Mouse (Mus musculus): ENCODE data around the gene Cd200r4.
"Not testable (repeated sequence)": the region's sequence is repeated elsewhere in the genome, so short reads cannot be mapped to it uniquely, and the experiment has no call there.

The Cd200r4 gene

GRCm38 (mm10) chr16:44811544-44811943 lies at the start of gene Cd200r4:
TSS of gene Cd200r4 (plus strand) at chr16:44811733.
- DNase-seq = no peak

- DNase-seq = no peak
Measured at GRCm38 (mm10) chr16:44761811-44762210, 49.7 kb upstream of the Cd200r4 start.

- DNase-seq = no peak
Measured at GRCm38 (mm10) chr16:44765555-44766319, 45.8 kb upstream of the Cd200r4 start, which contains the start of gene Cd200r1. TSS of gene Cd200r1 (plus strand) at chr16:44765736.

GRCm38 (mm10) chr16:44766320-44766892 lies 45.1 kb upstream of the Cd200r4 start:
- no peak for DNase-seq

- no peak for DNase-seq
Measured at GRCm38 (mm10) chr16:44767506-44767905, 44.0 kb upstream of the Cd200r4 start.

GRCm38 (mm10) chr16:44767967-44768366 lies 43.6 kb upstream of the Cd200r4 start:
- no peak for DNase-seq

- DNase-seq = no peak
Measured at GRCm38 (mm10) chr16:44772577-44772976, 39.0 kb upstream of the Cd200r4 start.

GRCm38 (mm10) chr16:44773673-44774072 lies 37.9 kb upstream of the Cd200r4 start:
- no peak for DNase-seq

GRCm38 (mm10) chr16:44774201-44774600 lies 37.3 kb upstream of the Cd200r4 start:
- DNase-seq = no peak

GRCm38 (mm10) chr16:44778538-44779147 lies 32.9 kb upstream of the Cd200r4 start:
- peak; percentile 3 for DNase-seq

GRCm38 (mm10) chr16:44779494-44779893 lies 32.0 kb upstream of the Cd200r4 start:
- DNase-seq = no peak

GRCm38 (mm10) chr16:44780751-44781150 lies 30.8 kb upstream of the Cd200r4 start:
- no peak for DNase-seq

- no peak for DNase-seq
Measured at GRCm38 (mm10) chr16:44786934-44787333, 24.6 kb upstream of the Cd200r4 start.

- DNase-seq = no peak
Measured at GRCm38 (mm10) chr16:44794416-44794815, 17.1 kb upstream of the Cd200r4 start.

GRCm38 (mm10) chr16:44805976-44806375 lies 5.6 kb upstream of the Cd200r4 start:
- DNase-seq = no peak

GRCm38 (mm10) chr16:44810223-44810622 lies 1.3 kb upstream of the Cd200r4 start:
- not testable (repeated sequence) for DNase-seq

GRCm38 (mm10) chr16:44812468-44813065 lies 1.0 kb downstream of the Cd200r4 start:
- no peak for DNase-seq

GRCm38 (mm10) chr16:44818010-44818409 lies 6.5 kb downstream of the Cd200r4 start:
- DNase-seq = no peak

GRCm38 (mm10) chr16:44820545-44820944 lies 9.0 kb downstream of the Cd200r4 start:
- DNase-seq = no peak

- DNase-seq = no peak
Measured at GRCm38 (mm10) chr16:44832286-44832685, 20.8 kb downstream of the Cd200r4 start.

GRCm38 (mm10) chr16:44833189-44833588 lies 21.7 kb downstream of the Cd200r4 start:
- not testable (repeated sequence) for DNase-seq

GRCm38 (mm10) chr16:44866797-44867196 lies 55.3 kb downstream of the Cd200r4 start, which contains the start of gene Cd200r2:
TSS of gene Cd200r2 (plus strand) at chr16:44867097.
- DNase-seq = no peak

- DNase-seq = no peak
Measured at GRCm38 (mm10) chr16:44875178-44875577, 63.6 kb downstream of the Cd200r4 start.

Measured in kidney, adult 11 months (tissue).